Mouse (Mus musculus) lung, embryonic 16.5 days (tissue): Measurements from ENCODE around the gene Alpl. TPM values are rescaled to one million over a fixed set of nuclear protein-coding genes. Genes with fewer than 3 reads are reported as not detected.
A peak's percentile ranks its signal among the peaks of the same experiment; 100 is the strongest.

ENCODE experiments used
- ATAC-seq: fragments of 200-750 bp; cut with Nextera tagmentation; 2 replicates; pipeline ENCODE4 v1.8.0; 2017; ENCODE audit warnings: low read depth, mild to moderate bottlenecking, moderate library complexity
- H3K27ac ChIP-seq: fragments of 300-500 bp; sonication (generic); 2 replicates; pipeline ENCODE4 v1.5.1; 2014; ENCODE audit warnings: mild to moderate bottlenecking, control low read depth, low read length
- H3K27me3 ChIP-seq: fragments of 300-500 bp; sonication (generic); 2 replicates; pipeline ENCODE4 v1.6.1; 2014; ENCODE audit warnings: low read depth, low read length, mixed read lengths; ENCODE audit not compliant: control insufficient read depth, insufficient read depth
- H3K36me3 ChIP-seq: fragments of 300-500 bp; sonication (generic); 2 replicates; pipeline ENCODE4 v1.6.1; 2014; ENCODE audit warnings: low read length; ENCODE audit not compliant: control insufficient read depth, insufficient read depth
- H3K4me1 ChIP-seq: fragments of 300-500 bp; sonication (generic); replicated peaks from 2 replicates; pipeline ENCODE4 v1.6.1; 2014; ENCODE audit warnings: low read length, mixed read lengths; ENCODE audit not compliant: control insufficient read depth, insufficient read depth
- H3K4me2 ChIP-seq: fragments of 300-500 bp; sonication (generic); 2 replicates; pipeline ENCODE4 v1.6.1; 2014; ENCODE audit warnings: low read depth, low read length, control low read depth
- H3K4me3 ChIP-seq: fragments of 300-500 bp; sonication (generic); 2 replicates; pipeline ENCODE4 v1.5.1; 2014; ENCODE audit warnings: mild to moderate bottlenecking, low read length, control low read depth
- H3K9ac ChIP-seq: fragments of 300-500 bp; sonication (generic); 2 replicates; pipeline ENCODE4 v1.6.1; 2014; ENCODE audit warnings: low read length, control low read depth
- H3K9me3 ChIP-seq: fragments of 300-500 bp; sonication (generic); 2 replicates; pipeline ENCODE4 v1.6.1; 2016; ENCODE audit warnings: low read length; ENCODE audit not compliant: control insufficient read depth
- WGBS: fragments of 180-500 bp; shearing (Covaris S2); extraction: QIAGEN DNeasy Blood & Tissue Kit; methylation state at CpG from one replicate; pipeline ENCODE4 v1.1.7; 2014; 5-methylcytosine and 5-hydroxymethylcytosine counted together
- polyA plus RNA-seq: library from polyadenylated mRNA; unstranded; fragments of >200 nt; fragmentation: Nextera tagmentation; extraction: Ambion mirVana; gene quantifications from 2 replicates; pipeline ENCODE4 v1.2.1, GENCODE M21; 2015

The Alpl gene
- polyA plus RNA-seq, 1 experiment from 2014 or later: 9.4 TPM

GRCm38 (mm10) chr4:137729155-137729855 is 66.9 kb downstream of the Alpl start:
- Histone ChIP-seq H3K9me3 (no peaks in the 10 kb centered on the region), H3K4me2 (peak overlapping the region; percentile 32), H3K27ac (no peak overlapping the region), H3K27me3 (peaks cover 28% of the 10 kb centered on the region), H3K36me3 (no peaks in the 10 kb centered on the region), H3K4me3 (no peak overlapping the region), H3K4me1 (peaks cover 10% of the 10 kb centered on the region), H3K9ac (no peak overlapping the region)
- ATAC-seq: no peak
- WGBS: 22% methylated on average over 24 of the region's 24 CpGs

- H3K36me3 ChIP-seq: no peaks in the 10 kb centered on the region
- peaks cover 10% of the 10 kb centered on the region for H3K4me1 ChIP-seq
- H3K9ac ChIP-seq: no peak overlapping the region
- no peaks in the 10 kb centered on the region for H3K9me3 ChIP-seq
- H3K27ac ChIP-seq: no peak overlapping the region
- ATAC-seq: no peak
- 8% methylated on average over 17 of the region's 17 CpGs for WGBS
- no peak overlapping the region for H3K4me3 ChIP-seq
- H3K27me3 ChIP-seq: peaks cover 34% of the 10 kb centered on the region
- H3K4me2 ChIP-seq: peak overlapping the region; percentile 32
Observed at GRCm38 (mm10) chr4:137728399-137729154, 67.6 kb downstream of the Alpl start.

- peak; percentile 16 for ATAC-seq
- 9% methylated on average over 15 of the region's 18 CpGs for WGBS
- no peak overlapping the region for H3K4me3 ChIP-seq
- H3K36me3 ChIP-seq: no peaks in the 10 kb centered on the region
- no peaks in the 10 kb centered on the region for H3K9me3 ChIP-seq
- H3K27ac ChIP-seq: no peak overlapping the region
- no peak overlapping the region for H3K4me2 ChIP-seq
- H3K27me3 ChIP-seq: peaks cover 39% of the 10 kb centered on the region
- peaks cover 10% of the 10 kb centered on the region for H3K4me1 ChIP-seq
- no peak overlapping the region for H3K9ac ChIP-seq
Observed at GRCm38 (mm10) chr4:137727506-137728187, 68.5 kb downstream of the Alpl start.

- no peak overlapping the region for H3K4me3 ChIP-seq
- H3K4me2 ChIP-seq: no peak overlapping the region
- peaks cover 10% of the 10 kb centered on the region for H3K4me1 ChIP-seq
- no peak for ATAC-seq
- no peaks in the 10 kb centered on the region for H3K9me3 ChIP-seq
- H3K27ac ChIP-seq: no peak overlapping the region
- no peak overlapping the region for H3K9ac ChIP-seq
- H3K27me3 ChIP-seq: peaks cover 39% of the 10 kb centered on the region
- H3K36me3 ChIP-seq: no peaks in the 10 kb centered on the region
- WGBS: 69% methylated on average over 18 of the region's 18 CpGs
Observed at GRCm38 (mm10) chr4:137726739-137727505, 69.3 kb downstream of the Alpl start.

- Histone ChIP-seq H3K36me3 (no peaks in the 10 kb centered on the region), H3K4me1 (peaks cover 10% of the 10 kb centered on the region), H3K27ac (no peak overlapping the region), H3K4me3 (no peak overlapping the region), H3K4me2 (no peak overlapping the region), H3K27me3 (peaks cover 39% of the 10 kb centered on the region), H3K9me3 (no peaks in the 10 kb centered on the region), H3K9ac (no peak overlapping the region)
- WGBS: 70% methylated on average over 13 of the region's 13 CpGs
- ATAC-seq: no peak
Observed at GRCm38 (mm10) chr4:137725541-137726145, 70.5 kb downstream of the Alpl start.

- Histone ChIP-seq H3K9me3 (no peaks in the 10 kb centered on the region), H3K27ac (no peak overlapping the region), H3K4me2 (no peak overlapping the region), H3K9ac (no peak overlapping the region), H3K4me1 (peaks cover 10% of the 10 kb centered on the region), H3K27me3 (peaks cover 40% of the 10 kb centered on the region), H3K4me3 (no peak overlapping the region), H3K36me3 (no peaks in the 10 kb centered on the region)
- ATAC-seq: no peak
- WGBS: 38% methylated on average over 8 of the region's 8 CpGs
Observed at GRCm38 (mm10) chr4:137724766-137725165, 71.4 kb downstream of the Alpl start.

GRCm38 (mm10) chr4:137724212-137724611 is 72.0 kb downstream of the Alpl start:
- H3K9ac ChIP-seq: no peak overlapping the region
- ATAC-seq: no peak
- no peaks in the 10 kb centered on the region for H3K36me3 ChIP-seq
- H3K4me1 ChIP-seq: peaks cover 12% of the 10 kb centered on the region
- H3K27ac ChIP-seq: no peak overlapping the region
- H3K27me3 ChIP-seq: peaks cover 34% of the 10 kb centered on the region
- WGBS: 38% methylated on average over 11 of the region's 11 CpGs
- no peak overlapping the region for H3K4me3 ChIP-seq
- H3K4me2 ChIP-seq: no peak overlapping the region
- no peaks in the 10 kb centered on the region for H3K9me3 ChIP-seq

- Histone ChIP-seq H3K27ac (no peak overlapping the region), H3K4me2 (peak overlapping the region; percentile 16), H3K27me3 (peaks cover 28% of the 10 kb centered on the region), H3K36me3 (no peaks in the 10 kb centered on the region), H3K9ac (no peak overlapping the region), H3K4me3 (no peak overlapping the region), H3K9me3 (no peaks in the 10 kb centered on the region), H3K4me1 (peaks cover 10% of the 10 kb centered on the region)
- no peak for ATAC-seq
- 32% methylated on average over 25 of the region's 25 CpGs for WGBS
Observed at GRCm38 (mm10) chr4:137723527-137723926, 72.7 kb downstream of the Alpl start.
